Mouse (Mus musculus) limb, embryonic 14.5 days (tissue): ENCODE measurements around the gene Bcr. TPM values are rescaled to one million over a fixed set of nuclear protein-coding genes. Genes with fewer than 3 reads are reported as not detected.

Experiments
- ATAC-seq: fragments of 200-750 bp; cut with Nextera tagmentation; 2 replicates; pipeline ENCODE4 v1.8.0; 2017; ENCODE audit warnings: low read depth, moderate number of reproducible peaks, moderate TSS enrichment; ENCODE audit not compliant: low FRiP score
- DNase-seq: peaks from one replicate; pipeline ENCODE4 v3.0.0-alpha.2; 2015; ENCODE audit warnings: low spot score
- H3K27ac ChIP-seq: fragments of 300-500 bp; sonication (generic); replicated peaks from 2 replicates; pipeline ENCODE4 v1.5.1; 2014; ENCODE audit warnings: low read depth, mild to moderate bottlenecking, low read length, moderate library complexity, mixed read lengths
- H3K27me3 ChIP-seq: fragments of 300-500 bp; sonication (generic); 2 replicates; pipeline ENCODE4 v1.6.1; 2014; ENCODE audit warnings: low read length, mixed read lengths; ENCODE audit not compliant: control insufficient read depth, insufficient read depth
- H3K36me3 ChIP-seq: fragments of 300-500 bp; sonication (generic); 2 replicates; pipeline ENCODE4 v1.6.1; 2014; ENCODE audit warnings: mild to moderate bottlenecking, low read length, moderate library complexity, mixed read lengths; ENCODE audit not compliant: control insufficient read depth, insufficient read depth
- H3K4me1 ChIP-seq: fragments of 300-500 bp; sonication (generic); 2 replicates; pipeline ENCODE4 v1.6.1; 2014; ENCODE audit warnings: antibody characterized with exemption, low read length, mixed read lengths; ENCODE audit not compliant: control insufficient read depth, insufficient read depth
- H3K4me2 ChIP-seq: fragments of 300-500 bp; sonication (generic); replicated peaks from 2 replicates; pipeline ENCODE4 v1.6.1; 2014; ENCODE audit warnings: low read depth, mild to moderate bottlenecking, low read length, moderate library complexity; ENCODE audit not compliant: severe bottlenecking
- H3K4me3 ChIP-seq: fragments of 300-500 bp; sonication (generic); replicated peaks from 2 replicates; pipeline ENCODE4 v1.5.1; 2014; ENCODE audit warnings: low read length
- H3K9ac ChIP-seq: fragments of 300-500 bp; sonication (generic); 2 replicates; pipeline ENCODE4 v1.6.1; 2014; ENCODE audit warnings: mild to moderate bottlenecking, low read depth, low read length, moderate library complexity; ENCODE audit not compliant: severe bottlenecking
- H3K9me3 ChIP-seq: fragments of 300-500 bp; sonication (generic); 2 replicates; pipeline ENCODE4 v1.6.1; 2016; ENCODE audit warnings: low read length; ENCODE audit not compliant: control insufficient read depth
- POLR2A ChIP-seq: fragments of 200-500 bp; IDR thresholded peaks from 2 replicates; pipeline ENCODE4 v1.8.0; 2012; ENCODE audit warnings: inconsistent platforms, mild to moderate bottlenecking, moderate library complexity, borderline replicate concordance; ENCODE audit not compliant: insufficient read depth, insufficient read length; ENCODE audit errors: extremely low read depth
- WGBS: fragments of 180-500 bp; shearing (Covaris S2); extraction: QIAGEN DNeasy Blood & Tissue Kit; methylation state at CpG from one replicate; pipeline ENCODE4 v1.1.7; 2014; 5-methylcytosine and 5-hydroxymethylcytosine counted together
- polyA plus RNA-seq, 2 experiments: library from polyadenylated mRNA; depleted of rRNA in 1 of 2; stranded (reverse) in 1 of 2; unstranded in 1 of 2; fragments of >200 nt; fragmentation: Nextera tagmentation in 1 of 2; extraction: Ambion mirVana in 1 of 2; gene quantifications; 2 replicates each; pipeline versions ENCODE4 v1.2.1 to v1.2.3; 2012 to 2014

Bcr gene
- polyA plus RNA-seq, 2 experiments, result 10.0 to 26.8 TPM

GRCm38 (mm10) chr10:75125577-75125976 is 65.2 kb downstream of the Bcr start:
- Histone ChIP-seq H3K9ac (no peak overlapping the region), H3K27me3 (no peaks in the 10 kb centered on the region), H3K27ac (no peak overlapping the region), H3K4me3 (no peak overlapping the region), H3K4me2 (no peak overlapping the region), H3K4me1 (0 out of 2 replicates have a peak, but pooled peaks cover 3% of the 10 kb centered on the region), H3K9me3 (no peaks in the 10 kb centered on the region), H3K36me3 (peaks cover 28% of the 10 kb centered on the region)
- TF ChIP-seq POLR2A, result no peak
- DNase-seq (no peak), ATAC-seq (no peak)
- WGBS, result 72% methylated on average over 4 of the region's 4 CpGs

DNA sequence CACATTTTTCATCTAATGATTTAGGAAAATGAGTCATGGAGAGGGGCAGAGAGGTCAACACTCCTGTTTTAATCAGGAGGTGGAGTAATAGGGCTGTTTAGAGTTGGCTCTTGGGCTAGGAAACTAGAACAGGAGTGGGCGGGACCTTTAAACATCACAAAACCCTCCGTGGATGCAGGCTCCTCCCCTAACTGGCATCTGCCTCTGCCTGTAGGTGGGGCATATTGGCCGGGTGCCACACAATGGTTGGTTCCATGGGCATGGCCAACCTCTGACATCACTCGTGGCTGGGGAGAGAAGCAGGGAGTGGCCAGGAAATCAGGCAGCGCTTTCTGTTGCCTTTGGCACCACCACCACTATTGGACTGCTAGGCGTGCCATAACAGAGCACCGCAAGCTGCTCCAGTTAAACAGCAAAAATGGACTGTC is 68.9 kb downstream of the Bcr start:
- TF ChIP-seq POLR2A, result no peak
- no peaks in the 10 kb centered on the region for H3K4me1 ChIP-seq
- H3K36me3 ChIP-seq, result peaks cover 47% of the 10 kb centered on the region
- DNase-seq, result no peak
- no peak for ATAC-seq
- H3K4me3 ChIP-seq, result no peak overlapping the region
- 79% methylated on average over 7 of the region's 7 CpGs for WGBS
- H3K9me3 ChIP-seq, result no peaks in the 10 kb centered on the region
- no peak overlapping the region for H3K9ac ChIP-seq
- H3K27me3 ChIP-seq, result no peaks in the 10 kb centered on the region
- no peak overlapping the region for H3K27ac ChIP-seq
- no peak overlapping the region for H3K4me2 ChIP-seq

- no peak overlapping the region for H3K9ac ChIP-seq
- no peak for DNase-seq
- WGBS, result 86% methylated on average over 4 of the region's 4 CpGs
- no peaks in the 10 kb centered on the region for H3K9me3 ChIP-seq
- ATAC-seq, result no peak
- no peaks in the 10 kb centered on the region for H3K27me3 ChIP-seq
- no peak overlapping the region for H3K4me2 ChIP-seq
- no peak for TF ChIP-seq POLR2A
- peaks cover 44% of the 10 kb centered on the region for H3K36me3 ChIP-seq
- H3K4me1 ChIP-seq, result no peaks in the 10 kb centered on the region
- no peak overlapping the region for H3K4me3 ChIP-seq
- no peak overlapping the region for H3K27ac ChIP-seq
These were observed 70.1 kb downstream of the Bcr start for GRCm38 (mm10) chr10:75130372-75131046.

DNA sequence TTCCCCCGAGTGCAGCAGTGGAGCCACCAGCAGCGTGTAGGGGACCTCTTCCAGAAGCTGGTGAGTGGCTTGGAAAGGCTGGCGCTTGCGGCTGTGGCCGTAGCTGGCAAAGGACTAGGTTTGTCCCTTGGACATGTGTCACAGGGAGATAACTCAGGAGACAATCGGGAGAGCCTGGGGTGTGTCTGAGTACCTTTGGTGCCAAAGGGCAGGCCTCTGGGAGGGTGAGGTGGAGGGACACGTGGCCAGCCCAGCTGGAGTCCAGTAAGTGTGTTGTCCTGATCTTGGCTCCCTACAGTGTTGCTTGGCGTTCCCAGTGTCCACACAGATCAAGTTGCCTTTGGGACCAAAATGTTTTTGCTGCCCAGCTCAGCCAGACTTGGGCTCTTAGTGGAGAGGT is 71.2 kb downstream of the Bcr start:
- WGBS, result 76% methylated on average over 8 of the region's 8 CpGs
- no peak overlapping the region for H3K4me2 ChIP-seq
- no peak overlapping the region for H3K4me3 ChIP-seq
- H3K9ac ChIP-seq, result no peak overlapping the region
- TF ChIP-seq POLR2A, result no peak
- no peaks in the 10 kb centered on the region for H3K9me3 ChIP-seq
- ATAC-seq (no peak), DNase-seq (no peak)
- no peak overlapping the region for H3K27ac ChIP-seq
- no peaks in the 10 kb centered on the region for H3K4me1 ChIP-seq
- no peaks in the 10 kb centered on the region for H3K27me3 ChIP-seq
- H3K36me3 ChIP-seq, result peaks cover 44% of the 10 kb centered on the region

DNA sequence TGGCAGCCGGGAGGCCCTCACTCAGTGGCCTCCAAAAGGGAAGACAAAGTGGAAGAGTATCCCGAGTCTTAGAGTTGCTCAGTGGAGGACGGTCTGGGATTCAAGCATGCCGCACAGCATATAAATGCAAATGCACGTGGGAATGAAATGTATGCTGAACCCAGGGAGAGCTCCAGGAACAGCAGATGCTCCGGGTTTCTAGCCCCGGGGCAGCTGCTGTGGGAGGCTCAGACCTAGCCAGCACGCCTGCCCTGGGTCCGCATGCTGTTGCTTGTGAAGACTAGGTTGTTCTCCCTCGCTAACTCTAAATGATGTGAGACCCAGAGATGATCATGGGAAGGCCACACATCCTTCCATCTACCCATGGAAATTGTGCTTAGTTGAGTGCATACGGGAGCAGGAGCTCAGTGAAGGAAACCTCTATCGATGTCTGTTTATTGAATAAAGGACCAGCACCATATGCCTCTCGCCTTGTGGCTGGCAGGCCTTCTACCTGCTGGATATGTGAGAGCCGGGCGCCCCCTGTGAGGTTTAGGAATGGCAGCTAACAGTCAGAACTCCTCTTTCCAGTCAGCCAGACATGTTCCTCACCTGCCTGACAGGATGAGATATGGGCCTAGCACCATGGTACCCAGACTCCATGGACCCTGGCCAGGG is 74.6 kb downstream of the Bcr start:
- ATAC-seq (no peak), DNase-seq (no peak)
- Histone ChIP-seq H3K9ac (no peak overlapping the region), H3K9me3 (no peaks in the 10 kb centered on the region), H3K4me2 (no peak overlapping the region), H3K4me1 (no peaks in the 10 kb centered on the region), H3K27ac (no peak overlapping the region), H3K4me3 (no peak overlapping the region), H3K27me3 (no peaks in the 10 kb centered on the region), H3K36me3 (peaks cover 51% of the 10 kb centered on the region)
- TF ChIP-seq POLR2A, result no peak
- 84% methylated on average over 15 of the region's 15 CpGs for WGBS
